Mouse (Mus musculus) hindlimb bud, embryonic 11.5 days (tissue): ENCODE data around the gene Rps6ka5.

Source experiments
- DNase-seq: peaks from one replicate; pipeline ENCODE4 v3.0.0-alpha.2; 2012; ENCODE audit warnings: low read depth, low spot score; ENCODE audit errors: extremely low spot score

The Rps6ka5 gene

GRCm38 (mm10) chr12:100665294-100665693 is 61.5 kb downstream of the Rps6ka5 start:
- no peak for DNase-seq

GRCm38 (mm10) chr12:100660076-100660475 is 66.7 kb downstream of the Rps6ka5 start:
- no peak for DNase-seq

DNA sequence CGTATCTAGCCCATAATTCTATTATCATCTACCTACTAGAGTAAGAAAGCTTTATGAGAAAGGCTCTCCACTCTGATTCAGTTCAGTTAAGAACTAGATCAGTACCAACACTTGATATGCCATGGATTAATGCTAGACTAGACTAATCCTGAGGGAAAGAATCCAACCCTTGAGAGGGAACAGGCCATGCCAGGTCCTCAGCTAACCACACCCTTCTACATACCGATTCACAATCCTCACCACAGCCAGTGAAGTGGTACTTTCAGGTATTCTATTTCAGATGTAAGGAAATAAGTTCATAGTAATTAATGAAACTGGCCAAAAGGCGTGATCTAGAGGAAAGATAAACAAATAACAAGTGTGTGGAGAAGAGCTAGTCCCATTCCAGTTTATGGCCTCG is 70.8 kb downstream of the Rps6ka5 start:
- DNase-seq = no peak

DNA sequence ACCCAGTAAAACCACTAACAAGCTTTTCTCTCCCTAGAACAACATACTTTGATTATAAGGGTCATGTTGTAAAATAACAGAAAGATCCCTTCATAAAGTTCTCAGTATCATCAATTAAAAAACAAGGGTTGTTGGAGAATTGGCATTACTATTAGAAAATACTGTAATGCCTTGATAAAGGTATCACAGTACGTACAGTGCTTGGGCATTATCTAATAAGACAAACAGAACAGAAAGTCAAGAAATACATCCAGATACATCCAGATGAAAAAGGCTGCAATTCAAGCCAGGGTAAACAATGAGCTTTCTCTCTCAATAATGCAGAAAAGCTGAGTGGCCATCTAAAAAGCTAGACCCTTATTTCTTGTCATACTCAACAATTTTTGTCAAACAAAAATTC is 84.8 kb downstream of the Rps6ka5 start:
- DNase-seq = no peak

DNA sequence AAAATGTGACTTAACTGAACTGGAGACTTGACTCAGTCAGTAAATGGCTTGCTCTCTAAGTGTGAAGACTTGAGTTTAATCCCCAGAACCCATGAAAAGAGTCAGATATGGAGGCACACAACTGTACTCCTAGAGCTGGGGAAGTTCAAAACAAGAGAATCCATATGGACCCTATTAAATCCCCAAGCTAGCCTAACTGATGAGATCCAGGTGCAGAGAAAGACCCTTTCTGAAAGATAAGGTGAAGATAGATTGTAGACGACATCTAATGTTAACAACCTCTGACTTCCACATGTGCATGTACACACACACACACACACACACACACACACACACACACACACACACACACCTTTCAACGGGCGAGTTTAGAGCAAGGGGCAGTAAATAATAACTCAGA is 86.1 kb downstream of the Rps6ka5 start:
- DNase-seq = no peak

DNA sequence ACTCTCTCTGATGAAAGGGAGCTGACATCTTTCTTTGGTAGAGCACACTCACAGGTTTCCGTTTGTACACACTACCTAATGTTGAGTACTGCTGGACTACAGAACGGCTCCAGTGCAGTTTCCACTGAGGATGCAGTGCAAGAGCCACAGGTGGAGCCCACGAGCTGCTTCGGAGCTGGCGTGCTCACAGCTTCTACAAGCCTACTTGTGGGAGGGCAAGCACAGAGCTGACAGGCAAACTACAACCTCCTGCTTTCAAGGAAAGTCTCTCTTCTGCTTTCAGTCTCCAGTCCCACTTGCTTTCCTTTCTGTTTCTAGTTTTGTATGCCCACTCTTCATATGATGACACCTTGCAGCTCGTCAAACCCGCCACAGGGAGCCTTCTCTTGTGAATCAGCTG is 87.1 kb downstream of the Rps6ka5 start:
- no peak for DNase-seq

DNA sequence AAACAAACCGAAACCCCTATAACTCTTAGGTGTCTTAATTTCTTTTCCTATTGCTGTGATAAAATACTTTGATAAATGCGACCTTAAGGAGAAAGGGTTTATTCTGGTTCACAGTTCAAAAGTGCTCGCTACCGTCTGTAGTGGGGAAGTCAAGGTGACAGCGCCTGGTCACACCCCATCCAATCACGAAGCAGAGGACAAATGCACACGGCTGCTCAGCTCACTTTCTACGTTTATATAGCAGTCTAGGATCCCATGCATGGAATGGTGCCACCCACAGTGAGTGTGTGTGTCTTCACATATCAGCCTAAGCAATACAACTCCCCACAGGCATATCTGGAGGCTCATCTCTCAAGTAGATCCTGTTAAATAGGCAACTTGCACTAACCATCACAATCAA is 88.9 kb downstream of the Rps6ka5 start:
- DNase-seq = no peak

DNA sequence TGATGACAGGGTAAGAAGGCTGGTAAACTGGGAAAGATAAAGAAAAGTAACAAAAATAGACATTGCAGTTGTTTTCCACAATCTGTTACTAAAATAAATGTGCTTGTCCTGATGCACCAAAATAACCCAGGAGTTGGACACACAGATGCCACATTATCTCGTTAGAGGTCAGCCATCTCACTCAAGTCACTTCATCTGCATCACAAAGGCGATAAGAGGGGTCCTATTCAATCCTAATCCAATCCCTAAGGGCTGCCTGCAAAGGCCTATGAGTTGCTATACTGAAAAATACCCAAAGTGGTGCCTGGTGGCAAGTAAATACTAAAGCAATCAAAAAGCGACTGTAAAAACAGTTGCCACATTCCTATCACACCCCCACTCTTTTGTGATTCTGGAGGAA is 90.0 kb downstream of the Rps6ka5 start:
- DNase-seq = no peak

GRCm38 (mm10) chr12:100636299-100636633 is 90.5 kb downstream of the Rps6ka5 start:
- DNase-seq = no peak

GRCm38 (mm10) chr12:100635601-100636298 is 91.0 kb downstream of the Rps6ka5 start:
- DNase-seq = no peak

GRCm38 (mm10) chr12:100633231-100633630 is 93.6 kb downstream of the Rps6ka5 start:
- no peak for DNase-seq

DNA sequence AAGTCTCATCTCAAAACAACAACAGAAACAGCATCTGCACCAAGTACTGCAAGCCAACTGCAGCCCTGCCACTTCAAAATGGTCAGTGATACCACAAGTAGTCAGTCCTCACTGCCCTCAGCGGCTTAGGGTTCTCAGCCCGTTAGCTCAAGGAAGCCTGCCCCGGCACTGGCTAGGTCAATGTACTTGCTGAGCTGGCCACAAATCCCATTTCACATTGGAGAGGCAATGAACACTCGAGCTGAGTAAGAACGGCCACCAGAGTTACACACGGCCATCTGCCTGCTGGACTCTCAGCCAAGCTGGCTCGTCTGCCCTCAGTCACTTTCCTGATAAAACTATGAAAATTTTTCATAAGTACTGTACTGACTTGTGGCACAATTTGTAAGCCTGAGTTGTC is 95.5 kb downstream of the Rps6ka5 start:
- no peak for DNase-seq

- no peak for DNase-seq
These were observed 97.5 kb downstream of the Rps6ka5 start for GRCm38 (mm10) chr12:100629126-100629920.

GRCm38 (mm10) chr12:100626991-100627677 is 99.6 kb downstream of the Rps6ka5 start:
- DNase-seq = no peak

GRCm38 (mm10) chr12:100626273-100626990 is 100.4 kb downstream of the Rps6ka5 start:
- no peak for DNase-seq

GRCm38 (mm10) chr12:100624854-100625447 is 101.8 kb downstream of the Rps6ka5 start:
- DNase-seq = no peak

DNA sequence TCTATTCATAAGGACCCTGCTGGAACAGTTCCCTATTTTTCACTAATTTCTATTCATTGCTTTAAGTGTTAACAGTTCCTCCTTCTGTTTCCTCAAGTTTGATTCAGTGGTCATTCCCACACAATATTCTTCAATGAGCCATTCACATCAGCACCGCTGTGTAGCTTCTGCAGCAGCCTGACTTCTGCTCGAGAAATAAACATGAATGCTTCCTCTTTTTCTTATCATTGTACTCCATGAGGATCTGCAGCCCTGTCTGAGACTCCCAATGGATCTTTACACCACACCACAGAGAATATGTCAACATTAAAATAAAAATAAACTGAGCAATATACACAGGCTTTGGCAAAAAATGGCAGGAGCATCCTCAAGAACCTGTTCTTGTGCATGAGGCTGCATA is 111.5 kb downstream of the Rps6ka5 start:
- no peak for DNase-seq

DNA sequence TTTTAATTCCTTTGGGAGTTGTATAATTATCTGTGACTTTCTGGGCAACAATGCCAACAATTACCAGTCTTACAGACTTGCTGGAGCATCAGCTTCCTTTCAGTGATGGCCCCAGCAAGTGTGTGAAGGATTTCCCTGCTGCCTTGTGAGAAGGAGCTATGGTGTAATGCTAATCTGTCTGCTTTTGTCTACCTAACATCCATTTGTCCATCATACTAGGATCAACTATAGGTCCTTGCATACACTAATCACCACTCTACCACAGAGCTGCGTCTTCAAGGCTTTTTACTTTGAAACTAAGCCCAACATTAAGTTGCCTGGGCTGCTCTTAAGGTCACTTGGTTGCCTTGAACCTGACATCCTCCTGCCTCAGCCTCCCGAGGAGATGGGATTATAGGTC is 112.9 kb downstream of the Rps6ka5 start:
- DNase-seq = no peak

GRCm38 (mm10) chr12:100613192-100613700 is 113.5 kb downstream of the Rps6ka5 start:
- DNase-seq = no peak

- no peak for DNase-seq
These were observed 117.0 kb downstream of the Rps6ka5 start for GRCm38 (mm10) chr12:100609766-100610165.

DNA sequence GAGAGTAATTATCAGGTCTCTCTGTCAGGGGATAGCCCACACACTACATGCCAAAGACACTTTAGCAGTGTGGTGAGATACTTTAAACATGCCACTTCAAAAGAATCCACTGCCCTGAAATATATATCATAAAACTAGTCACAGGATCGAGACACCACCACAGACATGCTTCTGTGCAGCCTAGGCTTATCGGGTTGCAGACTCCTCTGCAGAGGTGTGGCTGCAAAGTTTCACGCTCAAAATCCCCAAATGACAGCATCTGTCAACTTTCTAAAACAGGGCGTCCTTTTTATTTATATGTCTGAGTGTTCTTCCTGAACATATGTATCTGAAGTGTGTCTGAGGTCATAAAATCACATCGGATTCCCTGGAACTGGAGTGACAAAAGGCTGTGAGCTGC is 117.7 kb downstream of the Rps6ka5 start:
- DNase-seq = no peak
